Mouse (Mus musculus): Measurements from ENCODE around the gene Nubp1.

DNA sequence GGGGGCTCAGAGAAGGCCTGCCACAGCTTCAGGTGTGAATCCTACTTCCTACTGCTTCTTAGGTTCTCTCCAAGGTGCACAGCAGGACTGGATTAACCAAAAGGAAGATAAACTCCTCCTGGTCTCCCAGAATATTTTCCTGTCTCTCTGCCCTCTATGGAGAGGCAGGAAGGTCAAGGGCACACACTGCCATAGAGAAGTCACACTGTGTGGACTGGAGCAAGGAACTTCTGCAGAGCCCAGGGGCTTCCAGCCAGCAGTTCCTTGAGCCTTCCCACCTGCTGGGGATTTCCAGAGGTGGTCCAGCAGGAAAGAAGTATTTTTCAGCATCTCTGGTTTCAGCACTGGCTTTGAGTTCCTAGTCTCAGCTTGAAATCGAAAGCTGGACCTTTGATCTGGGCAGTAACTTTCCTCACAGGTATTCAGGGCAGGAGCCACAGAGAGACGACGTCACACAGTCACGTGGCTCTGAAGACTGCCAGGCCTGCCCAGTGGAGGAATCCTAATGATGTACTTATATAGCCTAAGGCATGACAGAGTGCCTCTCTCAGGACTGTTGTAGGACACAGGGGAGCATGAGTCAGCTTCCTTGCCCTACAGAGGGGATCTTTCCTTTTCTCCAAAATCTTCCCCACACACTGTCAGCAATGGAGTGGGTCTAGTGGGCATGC lies 53.4 kb downstream of the Nubp1 start:
- no peak for TF ChIP-seq CTCF (IDR thresholded peaks at IDR 0.05; ENCODE audit: low read depth)
- no peak for TF ChIP-seq EP300 (IDR thresholded peaks at IDR 0.05; ENCODE audit: low read depth)

All from liver, embryonic 14.5 days (tissue).